ENCODE assay signal across 8 mouse cellular contexts in genomic region chr13:23518885-23519284, GRCm38 (mm10). TPM values are rescaled to one million over a fixed set of nuclear protein-coding genes. Genes with fewer than 3 reads are reported as not detected.
DNase-seq lines count a peak whose midpoint lies in the region; ATAC-seq and TF ChIP-seq lines count a peak whose summit lies in the region.

No protein-coding gene starts in this region.

- H3K36me3 ChIP-seq in forebrain, embryonic 14.5 days (ENCODE audit: control insufficient read depth, insufficient read depth, low read length) = no peaks in the 10 kb centered on the region
- no peaks in the 10 kb centered on the region for H3K36me3 ChIP-seq in liver, postnatal 0 days (replicated peaks; ENCODE audit: insufficient read depth, low read length)
- no peaks in the 10 kb centered on the region for H3K36me3 ChIP-seq in neural tube, embryonic 12.5 days

- intact Hi-C loops in heart, postnatal 36 days (cut with DNase I) = loop anchor here (1.0 to 10.0 kb wide), 4 partner anchors 11 to 1574 kb away; partner anchors contain the start of genes Zfp184 and Zfp322a

- peak; percentile 33; the same call in 1 of the 2 replicates for ATAC-seq in forebrain, embryonic 14.5 days
- ATAC-seq in liver, postnatal 0 days = peak; percentile 49
- 0 out of 2 replicates have a peak, but pooled peaks have one; percentile 24 for ATAC-seq in neural tube, embryonic 12.5 days (ENCODE audit: low FRiP score, low read depth)

- TF ChIP-seq EP300 in liver, postnatal 0 days (IDR thresholded peaks at IDR 0.05; ENCODE audit: low read depth) = no peak; the same call in 1 of the 2 replicates

- 0% methylated on average over 6 of the region's 6 CpGs for WGBS in forebrain, embryonic 14.5 days
- WGBS in liver, postnatal 0 days (ENCODE audit: insufficient replicate concordance) = 0% methylated on average over 6 of the region's 6 CpGs
- 0% methylated on average over 6 of the region's 6 CpGs for WGBS in neural tube, embryonic 12.5 days

- no peak for TF ChIP-seq CTCF in liver, postnatal 0 days (IDR thresholded peaks at IDR 0.05; ENCODE audit: low read depth)

- H3K9ac ChIP-seq in forebrain, embryonic 14.5 days (ENCODE audit: low read length) = peak overlapping the region; percentile 32; the same call in 1 of the 2 replicates
- no peak overlapping the region for H3K9ac ChIP-seq in liver, postnatal 0 days (replicated peaks)
- H3K9ac ChIP-seq in neural tube, embryonic 12.5 days = no peak overlapping the region

- H3K4me3 ChIP-seq in forebrain, embryonic 14.5 days (ENCODE audit: low read depth, low read length) = peak overlapping the region; percentile 43
- peak overlapping the region; percentile 52 for H3K4me3 ChIP-seq in liver, postnatal 0 days (ENCODE audit: low read depth, low read length)
- peak overlapping the region; percentile 20; the same call in 1 of the 2 replicates for H3K4me3 ChIP-seq in neural tube, embryonic 12.5 days

- H3K9me3 ChIP-seq in forebrain, embryonic 14.5 days (replicated peaks; ENCODE audit: control insufficient read depth, low read length) = no peaks in the 10 kb centered on the region
- no peaks in the 10 kb centered on the region for H3K9me3 ChIP-seq in liver, postnatal 0 days (ENCODE audit: low read length)
- no peaks in the 10 kb centered on the region for H3K9me3 ChIP-seq in neural tube, embryonic 12.5 days

- no peaks in the 10 kb centered on the region for H3K4me1 ChIP-seq in forebrain, embryonic 14.5 days (ENCODE audit: control insufficient read depth, insufficient read depth, low read length)
- H3K4me1 ChIP-seq in liver, postnatal 0 days (ENCODE audit: insufficient read depth) = 0 out of 2 replicates have a peak, but pooled peaks cover 6% of the 10 kb centered on the region
- H3K4me1 ChIP-seq in neural tube, embryonic 12.5 days = no peaks in the 10 kb centered on the region

- peak; percentile 87 for DNase-seq in CD8-positive naive resting alpha-beta T cell, adult 2 months (ENCODE audit: low read depth in 2 of 2, low spot score in 2 of 2)
- DNase-seq in c-Kit-positive CD71-negative TER-119-negative erythroid progenitor cells, embryonic 14.5 days (ENCODE audit: low read depth) = peak; percentile 74
- peak; percentile 85 for DNase-seq in forebrain, embryonic 14.5 days (ENCODE audit: low spot score)
- DNase-seq in heart, postnatal 36 days = peak; percentile 82 to 83
- peak; percentile 72 to 95 for DNase-seq in layer of hippocampus, adult 18-20 months (ENCODE audit: low spot score in 2 of 2)
- peak; percentile 87 for DNase-seq in liver, postnatal 0 days
- DNase-seq in thymus, adult 18-20 months = peak; percentile 43 to 72

- H3K27ac ChIP-seq in forebrain, embryonic 14.5 days (ENCODE audit: low read depth, low read length) = no peak overlapping the region
- H3K27ac ChIP-seq in liver, postnatal 0 days (ENCODE audit: low read depth) = peak overlapping the region; percentile 53; the same call in 1 of the 2 replicates
- H3K27ac ChIP-seq in neural tube, embryonic 12.5 days = no peak overlapping the region

- H3K4me2 ChIP-seq in forebrain, embryonic 14.5 days (ENCODE audit: low read length) = peak overlapping the region; percentile 78
- H3K4me2 ChIP-seq in liver, postnatal 0 days (ENCODE audit: low read depth, low read length) = peak overlapping the region; percentile 73
- peak overlapping the region; percentile 64 for H3K4me2 ChIP-seq in neural tube, embryonic 12.5 days (replicated peaks)

- no peaks in the 10 kb centered on the region for H3K27me3 ChIP-seq in forebrain, embryonic 14.5 days (replicated peaks; ENCODE audit: control insufficient read depth, insufficient read depth, low read length)
- no peaks in the 10 kb centered on the region for H3K27me3 ChIP-seq in liver, postnatal 0 days (ENCODE audit: insufficient read depth, low read length)
- no peaks in the 10 kb centered on the region for H3K27me3 ChIP-seq in neural tube, embryonic 12.5 days (replicated peaks)

RNA-seq across cellular contexts. Expression of gene Hist1h4h, which starts 12.0 kb away (rescaled TPM):
- polyA plus RNA-seq in forebrain, embryonic 14.5 days (2014; fragmentation: Nextera tagmentation; extraction: Ambion mirVana) = 4.3 and 7.1 TPM in 2 replicates
- 100 to 1,000 TPM; 268 to 283 TPM for total RNA-seq in heart, postnatal 36 days (2021)
- 100 to 1,000 TPM; 331 to 357 TPM for total RNA-seq in layer of hippocampus, adult 18-20 months (2021)
- 7.2 and 7.5 TPM in 2 replicates for polyA plus RNA-seq in liver, postnatal 0 days (2015; fragmentation: Nextera tagmentation; extraction: Ambion mirVana)
- polyA plus RNA-seq in neural tube, embryonic 12.5 days (2016; fragmentation: Nextera tagmentation; extraction: Ambion mirVana) = 4.6 and 6.6 TPM in 2 replicates

RNA-seq across cellular contexts. Expression of gene Hist1h2af, which starts 14.8 kb away (rescaled TPM):
- 1.9 and 4.4 TPM in 2 replicates for polyA plus RNA-seq in forebrain, embryonic 14.5 days (2014; fragmentation: Nextera tagmentation; extraction: Ambion mirVana)
- total RNA-seq in heart, postnatal 36 days (2021) = 10 to 100 TPM; 14.1 to 19.0 TPM
- total RNA-seq in layer of hippocampus, adult 18-20 months (2021) = 1 to 10 TPM in 1 of 2 experiments, not detected in 1; 3.0 TPM
- polyA plus RNA-seq in liver, postnatal 0 days (2015; fragmentation: Nextera tagmentation; extraction: Ambion mirVana) = 9.7 and 9.8 TPM in 2 replicates
- 2.7 and 5.6 TPM in 2 replicates for polyA plus RNA-seq in neural tube, embryonic 12.5 days (2016; fragmentation: Nextera tagmentation; extraction: Ambion mirVana)

RNA-seq across cellular contexts. Expression of gene Hist1h3g, which starts 16.3 kb away (rescaled TPM):
- 2.2 and 5.3 TPM in 2 replicates for polyA plus RNA-seq in forebrain, embryonic 14.5 days (2014; fragmentation: Nextera tagmentation; extraction: Ambion mirVana)
- total RNA-seq in heart, postnatal 36 days (2021) = 1 to 10 TPM; 2.5 to 4.1 TPM
- total RNA-seq in layer of hippocampus, adult 18-20 months (2021) = 1 to 10 TPM; 2.1 to 4.9 TPM
- polyA plus RNA-seq in liver, postnatal 0 days (2015; fragmentation: Nextera tagmentation; extraction: Ambion mirVana) = 3.7 and 6.3 TPM in 2 replicates
- 3.0 and 5.4 TPM in 2 replicates for polyA plus RNA-seq in neural tube, embryonic 12.5 days (2016; fragmentation: Nextera tagmentation; extraction: Ambion mirVana)

RNA-seq across cellular contexts. Expression of gene Hist1h2bh, which starts 24.3 kb away (rescaled TPM):
- 0.30 and 0.32 TPM in 2 replicates for polyA plus RNA-seq in forebrain, embryonic 14.5 days (2014; fragmentation: Nextera tagmentation; extraction: Ambion mirVana)
- 1 to 10 TPM in 1 of 2 experiments, under 1 TPM in 1; 0.94 to 1.9 TPM for total RNA-seq in heart, postnatal 36 days (2021)
- total RNA-seq in layer of hippocampus, adult 18-20 months (2021) = under 1 TPM; 0.43 to 0.54 TPM
- 0.58 and 0.64 TPM in 2 replicates for polyA plus RNA-seq in liver, postnatal 0 days (2015; fragmentation: Nextera tagmentation; extraction: Ambion mirVana)
- 0.63 TPM in 2 replicates for polyA plus RNA-seq in neural tube, embryonic 12.5 days (2016; fragmentation: Nextera tagmentation; extraction: Ambion mirVana)

RNA-seq across cellular contexts. Expression of gene Hist1h3f, which starts 25.0 kb away (rescaled TPM):
- 0.62 and 0.89 TPM in 2 replicates for polyA plus RNA-seq in forebrain, embryonic 14.5 days (2014; fragmentation: Nextera tagmentation; extraction: Ambion mirVana)
- 10 to 100 TPM in 1 of 2 experiments, 1 to 10 TPM in 1; 7.4 to 10.0 TPM for total RNA-seq in heart, postnatal 36 days (2021)
- 10 to 100 TPM; 15.1 to 16.5 TPM for total RNA-seq in layer of hippocampus, adult 18-20 months (2021)
- polyA plus RNA-seq in liver, postnatal 0 days (2015; fragmentation: Nextera tagmentation; extraction: Ambion mirVana) = 1.3 and 1.5 TPM in 2 replicates
- polyA plus RNA-seq in neural tube, embryonic 12.5 days (2016; fragmentation: Nextera tagmentation; extraction: Ambion mirVana) = 0.60 and 0.63 TPM in 2 replicates
